Mouse (Mus musculus): ENCODE data around the gene Pygo2. TPM values are rescaled to one million over a fixed set of nuclear protein-coding genes. Genes with fewer than 3 reads are reported as not detected.

The Pygo2 gene
- total RNA-seq, 2 experiments from 2014 or later: 10.8 to 13.6 TPM

- DNase-seq: peak; percentile 78
- intact Hi-C loops (cut with DNase I; ENCODE audit: low total_unique reads): no loop called here
Measured at GRCm38 (mm10) chr3:89391663-89392511, 38.1 kb upstream of the Pygo2 start.

- intact Hi-C loops (cut with DNase I; ENCODE audit: low total_unique reads): no loop called here
- DNase-seq: no peak
Measured at GRCm38 (mm10) chr3:89392871-89393311, 37.1 kb upstream of the Pygo2 start.

- DNase-seq: peak; percentile 100
- intact Hi-C loops (cut with DNase I; ENCODE audit: low total_unique reads): no loop called here
Measured at GRCm38 (mm10) chr3:89393605-89394004, 36.4 kb upstream of the Pygo2 start.

- peak; percentile 86 for DNase-seq
- intact Hi-C loops (cut with DNase I; ENCODE audit: low total_unique reads): no loop called here
Measured at GRCm38 (mm10) chr3:89394006-89394893, 35.8 kb upstream of the Pygo2 start, which contains the start of gene Zbtb7b. Zbtb7b (minus strand) TSS chr3:89394776.

- peak; percentile 88 for DNase-seq
- intact Hi-C loops (cut with DNase I; ENCODE audit: low total_unique reads): no loop called here
Measured at GRCm38 (mm10) chr3:89394894-89395256, 35.1 kb upstream of the Pygo2 start.

- no peak for DNase-seq
Measured at GRCm38 (mm10) chr3:89395419-89395805, 34.6 kb upstream of the Pygo2 start.

GRCm38 (mm10) chr3:89395806-89396653 is 34.0 kb upstream of the Pygo2 start:
- intact Hi-C loops (cut with DNase I; ENCODE audit: low total_unique reads): no loop called here

More at GRCm38 (mm10) chr3:89395419-89395805, 34.6 kb upstream of the Pygo2 start:
- intact Hi-C loops (cut with DNase I; ENCODE audit: low total_unique reads): no loop called here

GRCm38 (mm10) chr3:89396654-89397005 is 33.4 kb upstream of the Pygo2 start:
- intact Hi-C loops (cut with DNase I; ENCODE audit: low total_unique reads): no loop called here
- no peak for DNase-seq

More at GRCm38 (mm10) chr3:89395806-89396653, 34.0 kb upstream of the Pygo2 start:
- DNase-seq: peak; percentile 77

- intact Hi-C loops (cut with DNase I; ENCODE audit: low total_unique reads): no loop called here
Measured at GRCm38 (mm10) chr3:89401329-89401728, 28.7 kb upstream of the Pygo2 start.

GRCm38 (mm10) chr3:89402693-89403092 is 27.3 kb upstream of the Pygo2 start, which contains the start of gene Lenep:
Lenep (minus strand) TSS chr3:89402793.
- intact Hi-C loops (cut with DNase I; ENCODE audit: low total_unique reads): no loop called here

More at GRCm38 (mm10) chr3:89401329-89401728, 28.7 kb upstream of the Pygo2 start:
- no peak for DNase-seq

GRCm38 (mm10) chr3:89406887-89407286 is 23.1 kb upstream of the Pygo2 start:
- intact Hi-C loops (cut with DNase I; ENCODE audit: low total_unique reads): no loop called here
- DNase-seq: no peak

More at GRCm38 (mm10) chr3:89402693-89403092, 27.3 kb upstream of the Pygo2 start, which contains the start of gene Lenep:
- no peak for DNase-seq

GRCm38 (mm10) chr3:89408448-89408847 is 21.6 kb upstream of the Pygo2 start:
- DNase-seq: no peak
- intact Hi-C loops (cut with DNase I; ENCODE audit: low total_unique reads): no loop called here

- no peak for DNase-seq
- intact Hi-C loops (cut with DNase I; ENCODE audit: low total_unique reads): no loop called here
Measured at GRCm38 (mm10) chr3:89409701-89410100, 20.3 kb upstream of the Pygo2 start.

GRCm38 (mm10) chr3:89410864-89411263 is 19.1 kb upstream of the Pygo2 start:
- intact Hi-C loops (cut with DNase I; ENCODE audit: low total_unique reads): no loop called here
- no peak for DNase-seq

- intact Hi-C loops (cut with DNase I; ENCODE audit: low total_unique reads): no loop called here
- DNase-seq: peak; percentile 92
Measured at GRCm38 (mm10) chr3:89411490-89412393, 18.3 kb upstream of the Pygo2 start, which contains the start of gene Flad1. Flad1 (minus strand) TSS chr3:89411870.

GRCm38 (mm10) chr3:89416158-89416557 is 13.9 kb upstream of the Pygo2 start:
- intact Hi-C loops (cut with DNase I; ENCODE audit: low total_unique reads): no loop called here
- DNase-seq: no peak

GRCm38 (mm10) chr3:89417131-89417530 is 12.9 kb upstream of the Pygo2 start:
- DNase-seq: no peak
- intact Hi-C loops (cut with DNase I; ENCODE audit: low total_unique reads): no loop called here

- no peak for DNase-seq
- intact Hi-C loops (cut with DNase I; ENCODE audit: low total_unique reads): no loop called here
Measured at GRCm38 (mm10) chr3:89417840-89418169, 12.2 kb upstream of the Pygo2 start.

Data from gastrocnemius, postnatal 14 days (tissue).